Mouse (Mus musculus) E14TG2a.4 (cell line): ENCODE measurements around the gene Abr.

Experiments used
- CTCF ChIP-seq: conservative IDR thresholded peaks from 2 replicates; pipeline ENCODE4 v1.5.1; 2014; ENCODE audit warnings: low read length
- NANOG ChIP-seq: IDR thresholded peaks from 2 replicates; pipeline ENCODE4 v1.6.1; 2014; ENCODE audit warnings: borderline replicate concordance, low read length, mixed read lengths

DNA sequence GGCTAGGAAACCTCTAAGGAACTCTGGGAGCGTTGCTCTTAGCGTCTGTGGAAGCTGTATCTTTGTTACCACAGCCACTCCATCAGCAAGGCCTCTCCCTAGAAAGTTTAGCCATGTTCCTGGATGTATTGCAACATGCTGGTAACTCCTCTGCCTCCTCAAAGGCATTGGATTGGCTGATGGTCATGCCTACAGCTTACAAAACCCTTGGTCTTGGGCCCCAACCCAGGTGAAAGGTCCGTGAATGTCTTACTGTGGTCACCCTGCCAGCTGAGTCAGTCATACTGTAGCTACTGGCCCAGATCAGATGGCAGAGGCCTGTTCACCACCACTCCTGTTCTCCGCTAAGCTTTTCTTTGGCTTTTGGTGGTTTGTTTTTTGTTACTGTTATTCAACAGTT, 207.1 kb downstream of the Abr start:
- TF ChIP-seq CTCF: no peak
- no peak for TF ChIP-seq NANOG
